Mouse (Mus musculus): ENCODE results near the gene Xndc1.
"Not testable (repeated sequence)": the region's sequence is repeated elsewhere in the genome, so short reads cannot be mapped to it uniquely, and the experiment has no call there.

Xndc1 gene

GRCm38 (mm10) chr7:102065046-102065891, at the start of gene Xndc1, which contains the start of the genes Rnf121 and Xntrpc:
Gene Xndc1, plus strand, starts transcription at chr7:102065511.
Gene Rnf121, minus strand, starts transcription at chr7:102065469.
Gene Xntrpc, plus strand, starts transcription at chr7:102065713.
- DNase-seq (ENCODE audit: low read depth, low spot score) = peak; percentile 97

- DNase-seq (ENCODE audit: low read depth, low spot score) = no peak
Measured at GRCm38 (mm10) chr7:102016936-102017335, 48.4 kb upstream of the Xndc1 start.

- no peak for DNase-seq (ENCODE audit: low read depth, low spot score)
Measured at GRCm38 (mm10) chr7:102017452-102017851, 47.9 kb upstream of the Xndc1 start.

GRCm38 (mm10) chr7:102018034-102018433, 47.3 kb upstream of the Xndc1 start:
- no peak for DNase-seq (ENCODE audit: low read depth, low spot score)

GRCm38 (mm10) chr7:102018590-102018989, 46.7 kb upstream of the Xndc1 start, which contains the start of gene Il18bp:
Gene Il18bp, minus strand, starts transcription at chr7:102018690.
- DNase-seq (ENCODE audit: low read depth, low spot score) = no peak

- DNase-seq (ENCODE audit: low read depth, low spot score) = no peak
Measured at GRCm38 (mm10) chr7:102019362-102019761, 45.9 kb upstream of the Xndc1 start.

GRCm38 (mm10) chr7:102020934-102021333, 44.4 kb upstream of the Xndc1 start:
- DNase-seq (ENCODE audit: low read depth, low spot score) = not testable (repeated sequence)

- no peak for DNase-seq (ENCODE audit: low read depth, low spot score)
Measured at GRCm38 (mm10) chr7:102023821-102024220, 41.5 kb upstream of the Xndc1 start.

- no peak for DNase-seq (ENCODE audit: low read depth, low spot score)
Measured at GRCm38 (mm10) chr7:102025187-102026119, 39.9 kb upstream of the Xndc1 start.

- peak; percentile 25 for DNase-seq (ENCODE audit: low read depth, low spot score)
Measured at GRCm38 (mm10) chr7:102034904-102035303, 30.4 kb upstream of the Xndc1 start.

GRCm38 (mm10) chr7:102035534-102035933, 29.8 kb upstream of the Xndc1 start:
- DNase-seq (ENCODE audit: low read depth, low spot score) = no peak

- DNase-seq (ENCODE audit: low read depth, low spot score) = no peak
Measured at GRCm38 (mm10) chr7:102037318-102037717, 28.0 kb upstream of the Xndc1 start.

GRCm38 (mm10) chr7:102042314-102042713, 23.0 kb upstream of the Xndc1 start:
- no peak for DNase-seq (ENCODE audit: low read depth, low spot score)

- DNase-seq (ENCODE audit: low read depth, low spot score) = peak; percentile 55
Measured at GRCm38 (mm10) chr7:102048524-102048923, 16.8 kb upstream of the Xndc1 start.

GRCm38 (mm10) chr7:102061353-102061752, 4.0 kb upstream of the Xndc1 start:
- no peak for DNase-seq (ENCODE audit: low read depth, low spot score)

GRCm38 (mm10) chr7:102062203-102062602, 3.1 kb upstream of the Xndc1 start:
- no peak for DNase-seq (ENCODE audit: low read depth, low spot score)

- no peak for DNase-seq (ENCODE audit: low read depth, low spot score)
Measured at GRCm38 (mm10) chr7:102063891-102064290, 1.4 kb upstream of the Xndc1 start.

GRCm38 (mm10) chr7:102064655-102065045, 661 bp upstream of the Xndc1 start:
- DNase-seq (ENCODE audit: low read depth, low spot score) = no peak

GRCm38 (mm10) chr7:102066363-102066762, 1.1 kb downstream of the Xndc1 start:
- peak; percentile 30 for DNase-seq (ENCODE audit: low read depth, low spot score)

- DNase-seq (ENCODE audit: low read depth, low spot score) = peak; percentile 77
Measured at GRCm38 (mm10) chr7:102076714-102077296, 11.5 kb downstream of the Xndc1 start.

- peak; percentile 73 for DNase-seq (ENCODE audit: low read depth, low spot score)
Measured at GRCm38 (mm10) chr7:102078517-102078916, 13.2 kb downstream of the Xndc1 start.

GRCm38 (mm10) chr7:102080311-102080710, 15.0 kb downstream of the Xndc1 start:
- no peak for DNase-seq (ENCODE audit: low read depth, low spot score)
